ENCODE assay signal across 32 mouse cellular contexts in genomic region chr6:83626781-83627180, GRCm38 (mm10). TPM values are rescaled to one million over a fixed set of nuclear protein-coding genes. Genes with fewer than 3 reads are reported as not detected.
DNase-seq lines count a peak whose midpoint lies in the region; ATAC-seq and TF ChIP-seq lines count a peak whose summit lies in the region.
"Had no signal": no experiment of that assay in that cellular context is flagged by ENCODE, and none has a peak within 500 bp of the region (broad histone marks: within the 10 kb centered on the region; RNA-seq: fewer than 3 reads in every experiment).

No protein-coding gene starts in this region.

- intact Hi-C loops in gastrocnemius, postnatal 14 days (cut with DNase I; ENCODE audit: low total_unique reads): no loop called here

- 59% methylated on average over 17 of the region's 17 CpGs for WGBS in lung, embryonic 14.5 days

- no peak overlapping the region for H3K27ac ChIP-seq in lung, embryonic 14.5 days (ENCODE audit: low read depth)
- H3K27ac ChIP-seq: embryonic facial prominence, embryonic 10.5 days; heart, embryonic 10.5 days; hindbrain, postnatal 0 days; limb, embryonic 12.5 days; liver, embryonic 13.5 days had no signal

- H3K9ac ChIP-seq in lung, embryonic 14.5 days: no peak overlapping the region
- H3K9ac ChIP-seq: limb, embryonic 12.5 days; liver, embryonic 13.5 days had no signal

- H3K9me3 ChIP-seq in lung, embryonic 14.5 days (ENCODE audit: low read depth, low read length): no peaks in the 10 kb centered on the region
- H3K9me3 ChIP-seq: embryonic facial prominence, embryonic 10.5 days; G1E; heart, embryonic 10.5 days; limb, embryonic 12.5 days; liver, embryonic 13.5 days had no signal

- H3K4me3 ChIP-seq in lung, embryonic 14.5 days (ENCODE audit: low read depth, low read length): no peak overlapping the region
- H3K4me3 ChIP-seq: embryonic facial prominence, embryonic 10.5 days; heart, embryonic 10.5 days; limb, embryonic 12.5 days; liver, embryonic 13.5 days had no signal

- no peaks in the 10 kb centered on the region for H3K4me1 ChIP-seq in lung, embryonic 14.5 days (ENCODE audit: insufficient read depth)
- H3K4me1 ChIP-seq: embryonic facial prominence, embryonic 10.5 days; heart, embryonic 10.5 days; limb, embryonic 12.5 days; liver, embryonic 13.5 days had no signal

- no peak overlapping the region for H3K4me2 ChIP-seq in lung, embryonic 14.5 days
- H3K4me2 ChIP-seq: limb, embryonic 12.5 days; liver, embryonic 13.5 days; midbrain, embryonic 11.5 days had no signal

- H3K36me3 ChIP-seq in lung, embryonic 14.5 days (ENCODE audit: insufficient read depth): no peaks in the 10 kb centered on the region
- H3K36me3 ChIP-seq: embryonic facial prominence, embryonic 10.5 days; G1E; heart, embryonic 10.5 days; limb, embryonic 12.5 days; liver, embryonic 13.5 days had no signal

- ATAC-seq in lung, embryonic 14.5 days (ENCODE audit: insufficient read depth): no peak
- ATAC-seq: activated CD4-positive, CD25-positive, alpha-beta regulatory T cell, adult 4 months; forebrain, embryonic 16.5 days; hindbrain, postnatal 0 days; intestine, postnatal 0 days; Patski had no signal

- TF ChIP-seq CTCF in lung, embryonic 14.5 days (IDR thresholded peaks at IDR 0.05; ENCODE audit: low read depth): peak; percentile 24; the same call in 1 of the 2 replicates

- peak; percentile 17 for DNase-seq in embryo, embryonic 11 days
- no peak for DNase-seq in embryo, embryonic 10.5 days (ENCODE audit: low spot score)
- DNase-seq in lung, embryonic 14.5 days: no peak
- DNase-seq in lung, adult 18-20 months: no peak
- peak; percentile 51 for DNase-seq in thymus, postnatal 4 days
- DNase-seq in thymus, postnatal 10 days (ENCODE audit: low spot score in 2 of 2): no peak
- no peak for DNase-seq in gastrocnemius, postnatal 14 days
- DNase-seq in kidney, postnatal 10 days: no peak
- DNase-seq: adrenal gland, adult 8-10 months; cerebellum, adult 18-20 months; kidney, postnatal 36 days; layer of hippocampus, postnatal 36 days; liver, embryonic 13.5 days; lung, postnatal 10 days; right cerebral cortex, postnatal 14 days had no signal

- no peaks in the 10 kb centered on the region for H3K27me3 ChIP-seq in lung, embryonic 14.5 days (ENCODE audit: insufficient read depth, low read length)
- H3K27me3 ChIP-seq: limb, embryonic 12.5 days had no signal

RNA-seq across cellular contexts. Expression of gene Clec4f, which starts 29.2 kb away (rescaled TPM):
- not detected in 2 replicates for polyA plus RNA-seq in lung, embryonic 14.5 days (2014; fragmentation: Nextera tagmentation; extraction: Ambion mirVana)
- not detected for total RNA-seq in gastrocnemius, postnatal 14 days (2021)
- total RNA-seq: adrenal gland, adult 8-10 months; hematopoietic stem cell, adult 5-6 weeks; layer of hippocampus, adult 8-10 months; layer of hippocampus, postnatal 36 days; megakaryocyte progenitor cell, adult 5-6 weeks; midbrain, postnatal 0 days had no signal
- polyA plus RNA-seq: activated CD4-positive, CD25-positive, alpha-beta regulatory T cell, adult 4 months; embryonic facial prominence, embryonic 10.5 days; forebrain, embryonic 16.5 days; G1E; gonadal fat pad, adult 2 months; heart, embryonic 10.5 days; hindbrain, postnatal 0 days; kidney, embryonic 14.5 days; limb, embryonic 12.5 days; midbrain, embryonic 11.5 days; Patski had no signal

RNA-seq across cellular contexts. Expression of gene Cd207, which starts 50.9 kb away (rescaled TPM):
- polyA plus RNA-seq in lung, embryonic 14.5 days (2014; fragmentation: Nextera tagmentation; extraction: Ambion mirVana): not detected in 2 replicates
- total RNA-seq in gastrocnemius, postnatal 14 days (2021): not detected
- total RNA-seq: G1E; hematopoietic stem cell, adult 5-6 weeks; hindbrain, postnatal 0 days; layer of hippocampus, adult 8-10 months; layer of hippocampus, postnatal 36 days; left cerebral cortex, postnatal 10 days; megakaryocyte progenitor cell, adult 5-6 weeks had no signal
- polyA plus RNA-seq: activated CD4-positive, CD25-positive, alpha-beta regulatory T cell, adult 4 months; embryonic facial prominence, embryonic 10.5 days; forebrain, embryonic 16.5 days; G1E; gonadal fat pad, adult 2 months; heart, embryonic 10.5 days; hindbrain, postnatal 0 days; intestine, postnatal 0 days; kidney, embryonic 14.5 days; limb, embryonic 12.5 days; midbrain, embryonic 11.5 days; midbrain, postnatal 0 days; Patski had no signal

RNA-seq across cellular contexts. Expression of gene Stambp, which starts 54.3 kb away (rescaled TPM):
- polyA plus RNA-seq in lung, embryonic 14.5 days (2014; fragmentation: Nextera tagmentation; extraction: Ambion mirVana): 18.6 and 19.7 TPM in 2 replicates
- 1 to 10 TPM; 7.5 to 8.3 TPM for total RNA-seq in gastrocnemius, postnatal 14 days (2021)

Comparison
In these comparisons a context has a peak if more than half of its experiments do, and no peak if none do; other contexts are left out.
1. DNase-seq: peak in embryo, embryonic 11 days (single experiment) and thymus, postnatal 4 days (single experiment); none in embryo, embryonic 10.5 days (single experiment), lung, embryonic 14.5 days (single experiment), lung, adult 18-20 months (0 of 2), thymus, postnatal 10 days (0 of 2), gastrocnemius, postnatal 14 days (single experiment) and kidney, postnatal 10 days (single experiment).